Mouse (Mus musculus): ENCODE data around the gene Adamtsl4. TPM values are rescaled to one million over a fixed set of nuclear protein-coding genes. Genes with fewer than 3 reads are reported as not detected.

Gene Adamtsl4
- polyA plus RNA-seq, 1 experiment, result not detected

DNA sequence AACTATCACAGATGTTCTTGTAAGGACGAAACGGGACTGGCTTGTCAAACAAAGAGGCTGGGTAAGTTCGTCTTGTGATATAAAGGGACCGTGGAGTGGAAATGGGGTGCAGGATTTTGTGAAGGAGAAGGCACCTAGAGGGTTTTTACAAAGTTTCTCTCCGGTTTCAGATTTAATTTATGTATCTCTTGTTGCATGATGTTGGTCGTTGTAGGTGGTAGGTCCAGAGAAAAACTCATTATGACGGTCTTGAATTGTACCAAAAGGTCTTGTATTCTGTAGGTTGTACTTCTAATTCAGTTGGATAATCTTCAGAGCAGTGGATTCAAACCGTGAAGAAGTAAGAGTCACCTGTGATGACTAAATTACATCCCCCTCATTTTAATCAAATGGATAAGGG, 27.8 kb downstream of the Adamtsl4 start:
- TF ChIP-seq GATA1 (IDR thresholded peaks at IDR 0.05; ENCODE audit: low read length), result no peak

- TF ChIP-seq GATA1 (IDR thresholded peaks at IDR 0.05; ENCODE audit: low read length), result no peak
These were observed 28.6 kb downstream of the Adamtsl4 start for GRCm38 (mm10) chr3:95658868-95659712.

GRCm38 (mm10) chr3:95658236-95658867, 29.4 kb downstream of the Adamtsl4 start, which contains the start of gene Mcl1:
TSS of gene Mcl1 (plus strand) at chr3:95658788.
- no peak for TF ChIP-seq GATA1 (IDR thresholded peaks at IDR 0.05; ENCODE audit: low read length)

DNA sequence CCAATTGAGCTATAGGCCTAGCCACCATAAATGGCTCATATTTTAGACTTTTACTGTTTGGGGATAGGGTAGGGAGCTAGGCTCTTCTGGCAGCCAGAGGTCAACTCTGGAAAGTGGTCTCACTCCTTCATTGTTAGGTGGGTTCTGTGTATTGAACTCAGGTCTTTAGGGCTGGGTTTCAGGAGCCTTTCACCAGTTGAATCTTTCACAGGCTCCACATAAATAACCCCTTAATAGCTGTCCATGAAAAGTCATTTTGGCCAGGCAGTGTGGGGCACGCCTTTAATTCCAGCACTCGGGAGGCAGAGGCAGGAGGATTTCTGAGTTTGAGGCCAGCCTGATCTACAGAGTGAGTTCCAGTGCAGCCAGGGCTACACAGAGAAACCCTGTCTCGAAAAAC, 30.0 kb downstream of the Adamtsl4 start:
- TF ChIP-seq GATA1 (IDR thresholded peaks at IDR 0.05; ENCODE audit: low read length), result no peak

- TF ChIP-seq GATA1 (IDR thresholded peaks at IDR 0.05; ENCODE audit: low read length), result no peak
These were observed 30.6 kb downstream of the Adamtsl4 start for GRCm38 (mm10) chr3:95657108-95657507.

GRCm38 (mm10) chr3:95655437-95655836, 32.3 kb downstream of the Adamtsl4 start:
- no peak for TF ChIP-seq GATA1 (IDR thresholded peaks at IDR 0.05; ENCODE audit: low read length)

GRCm38 (mm10) chr3:95653473-95654034, 34.2 kb downstream of the Adamtsl4 start:
- TF ChIP-seq GATA1 (IDR thresholded peaks at IDR 0.05; ENCODE audit: low read length), result no peak

DNA sequence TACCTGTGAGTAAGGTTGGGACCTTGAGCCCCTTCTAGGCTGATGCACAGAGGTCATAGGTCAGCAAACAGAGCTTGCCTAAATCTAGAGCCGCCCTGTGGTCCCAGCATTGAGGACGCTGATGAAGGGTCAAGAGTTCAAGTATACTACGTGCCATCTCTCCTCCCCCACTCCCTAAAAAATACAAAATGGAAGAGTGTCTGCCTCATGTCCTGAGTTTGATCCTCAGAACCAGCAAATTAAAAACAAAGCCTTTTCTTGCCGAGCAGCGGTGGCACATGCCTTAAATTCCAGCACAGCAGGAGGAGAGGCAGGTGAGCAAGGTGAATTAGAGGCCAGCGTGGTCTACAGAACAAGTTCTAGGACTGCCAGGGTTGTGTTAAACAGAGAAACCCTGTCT, 34.8 kb downstream of the Adamtsl4 start:
- no peak for TF ChIP-seq GATA1 (IDR thresholded peaks at IDR 0.05; ENCODE audit: low read length)

- TF ChIP-seq GATA1 (IDR thresholded peaks at IDR 0.05; ENCODE audit: low read length), result no peak
These were observed 35.4 kb downstream of the Adamtsl4 start for GRCm38 (mm10) chr3:95652204-95652811.

DNA sequence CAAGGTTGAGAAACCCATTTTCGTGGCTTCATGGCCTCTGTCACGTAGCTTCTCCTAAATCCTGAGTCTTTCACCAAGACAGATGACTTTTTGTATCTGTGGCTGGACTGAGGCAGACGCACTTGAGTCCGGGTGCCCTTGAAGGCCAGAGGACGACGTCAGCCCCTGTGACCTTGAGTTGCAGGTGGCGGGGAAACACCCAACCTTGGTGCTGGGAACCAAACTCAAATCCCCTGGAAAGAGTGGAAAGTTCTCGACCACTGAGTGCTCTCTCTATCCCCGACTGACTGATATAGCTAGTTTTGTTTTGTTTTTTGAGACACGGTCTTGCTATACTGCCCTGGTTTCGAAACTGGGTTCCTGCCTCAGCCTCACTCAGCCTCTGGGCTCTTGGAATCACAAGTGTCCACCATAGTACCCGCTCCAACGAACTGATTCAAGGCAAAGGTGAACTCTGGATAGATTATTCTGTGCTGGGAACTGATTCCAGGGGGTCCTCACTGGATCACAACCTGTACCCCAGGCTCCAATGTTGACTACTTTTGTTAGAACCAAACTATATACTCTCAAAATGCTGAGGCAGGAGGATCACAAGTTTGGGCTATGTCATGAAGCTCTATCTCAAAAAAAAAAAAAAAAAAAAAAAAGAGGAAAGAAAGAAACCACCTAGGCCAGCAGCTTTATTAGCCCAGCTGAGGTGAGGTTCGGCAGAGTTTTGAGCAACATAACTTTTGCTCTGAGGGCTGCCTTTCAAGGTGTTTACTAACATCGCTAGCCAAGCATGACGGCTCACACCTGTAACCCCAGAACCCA, 36.1 kb downstream of the Adamtsl4 start:
- TF ChIP-seq GATA1 (IDR thresholded peaks at IDR 0.05; ENCODE audit: low read length), result no peak

DNA sequence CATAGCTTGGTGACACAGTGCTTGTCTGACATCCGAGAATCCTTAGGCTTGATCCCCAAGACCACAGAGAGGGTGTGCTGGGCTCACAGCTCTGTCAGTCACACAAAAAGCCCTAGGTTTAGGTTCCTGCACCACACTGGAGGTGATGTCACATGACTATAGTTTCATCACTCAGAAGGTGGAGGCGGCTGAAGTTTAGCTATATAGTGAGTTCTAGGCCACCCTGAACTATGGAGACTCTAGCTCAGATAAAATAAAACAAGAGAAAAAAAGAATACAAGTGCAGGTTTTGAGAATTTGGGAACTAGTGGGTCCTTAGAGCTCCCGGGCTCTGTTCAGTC, 36.7 kb downstream of the Adamtsl4 start:
- no peak for TF ChIP-seq GATA1 (IDR thresholded peaks at IDR 0.05; ENCODE audit: low read length)

GRCm38 (mm10) chr3:95650276-95651032, 37.3 kb downstream of the Adamtsl4 start:
- no peak for TF ChIP-seq GATA1 (IDR thresholded peaks at IDR 0.05; ENCODE audit: low read length)

DNA sequence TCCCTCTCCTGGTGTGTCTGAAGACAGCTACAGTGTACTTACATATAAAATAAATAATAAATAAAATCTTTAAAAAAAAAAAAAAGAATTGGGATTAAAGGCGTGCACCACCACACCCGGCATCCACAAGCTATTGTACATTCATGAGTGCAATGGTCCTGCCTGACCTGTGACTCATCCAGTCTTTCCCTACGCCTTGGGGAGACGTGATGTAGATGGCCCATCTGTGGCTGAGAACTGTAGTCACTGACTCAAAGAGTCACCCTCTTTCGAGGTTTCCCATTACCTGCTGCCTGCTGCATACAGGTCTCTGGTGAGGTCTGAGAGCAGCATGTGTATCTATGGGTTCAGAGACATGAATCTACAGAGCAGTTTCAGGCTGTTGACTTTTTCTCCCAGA, 39.7 kb downstream of the Adamtsl4 start:
- no peak for TF ChIP-seq GATA1 (IDR thresholded peaks at IDR 0.05; ENCODE audit: low read length)

All from G1E-ER4 (cell line).